Mouse (Mus musculus) mammary gland, adult 2 months (tissue): Measurements from ENCODE around the gene Mrpl55. TPM values are rescaled to one million over a fixed set of nuclear protein-coding genes. Genes with fewer than 3 reads are reported as not detected.

Experiments used
- polyA plus RNA-seq: library from polyadenylated mRNA; depleted of rRNA; stranded (reverse); fragments of >200 nt; gene quantifications from 2 replicates; pipeline ENCODE4 v1.2.3, GENCODE M21; 2012; ENCODE audit warnings: low replicate concordance; rRNA removed

Gene Mrpl55
- polyA plus RNA-seq = 50.8 and 54.3 TPM in 2 replicates

DNA sequence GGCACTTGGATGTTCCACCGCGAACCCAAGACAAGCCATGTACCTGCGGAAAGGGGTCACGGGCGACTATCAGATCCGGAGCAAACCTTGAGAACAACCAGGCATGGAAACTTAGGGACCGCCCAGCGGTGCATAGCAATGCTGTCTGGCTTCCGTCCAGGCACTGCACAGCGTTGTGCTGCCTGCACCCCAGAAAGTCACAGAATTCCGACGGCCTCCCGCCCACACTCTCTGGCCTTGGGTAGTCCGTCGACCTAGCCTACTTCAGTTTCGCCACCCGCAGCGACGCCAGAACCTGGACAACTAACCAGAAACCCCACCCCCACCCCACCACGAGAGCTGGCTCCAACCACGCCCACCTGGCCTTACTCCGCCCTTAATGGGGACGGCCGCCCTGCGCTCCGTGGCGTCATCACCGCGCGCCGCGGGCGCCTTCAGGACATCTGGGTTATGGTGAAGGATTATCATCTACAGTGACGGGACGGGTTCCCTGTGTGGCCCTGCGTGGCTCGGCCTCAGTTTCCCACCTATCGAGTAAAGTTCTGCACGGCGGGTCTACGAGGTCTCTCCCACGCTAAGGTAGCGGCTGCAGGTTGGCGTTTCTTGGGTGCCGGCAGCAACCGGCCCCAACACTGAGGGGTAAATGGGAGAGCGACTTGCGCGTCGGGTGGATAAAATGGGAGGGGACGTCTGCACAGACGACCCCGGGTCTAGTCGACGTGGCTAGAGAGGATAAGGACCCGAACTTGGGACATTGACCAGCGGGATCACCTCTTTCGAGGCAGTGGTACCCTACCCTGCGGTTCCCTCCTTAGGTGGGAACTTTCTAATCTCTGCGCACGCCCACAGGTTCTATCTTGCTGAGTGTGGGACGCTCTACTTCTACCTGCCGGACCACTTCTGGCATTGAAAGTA lies at the start of gene Mrpl55:
Gene Mrpl55 (plus strand): TSS at position 406 of the 915 bp plus-strand sequence.

DNA sequence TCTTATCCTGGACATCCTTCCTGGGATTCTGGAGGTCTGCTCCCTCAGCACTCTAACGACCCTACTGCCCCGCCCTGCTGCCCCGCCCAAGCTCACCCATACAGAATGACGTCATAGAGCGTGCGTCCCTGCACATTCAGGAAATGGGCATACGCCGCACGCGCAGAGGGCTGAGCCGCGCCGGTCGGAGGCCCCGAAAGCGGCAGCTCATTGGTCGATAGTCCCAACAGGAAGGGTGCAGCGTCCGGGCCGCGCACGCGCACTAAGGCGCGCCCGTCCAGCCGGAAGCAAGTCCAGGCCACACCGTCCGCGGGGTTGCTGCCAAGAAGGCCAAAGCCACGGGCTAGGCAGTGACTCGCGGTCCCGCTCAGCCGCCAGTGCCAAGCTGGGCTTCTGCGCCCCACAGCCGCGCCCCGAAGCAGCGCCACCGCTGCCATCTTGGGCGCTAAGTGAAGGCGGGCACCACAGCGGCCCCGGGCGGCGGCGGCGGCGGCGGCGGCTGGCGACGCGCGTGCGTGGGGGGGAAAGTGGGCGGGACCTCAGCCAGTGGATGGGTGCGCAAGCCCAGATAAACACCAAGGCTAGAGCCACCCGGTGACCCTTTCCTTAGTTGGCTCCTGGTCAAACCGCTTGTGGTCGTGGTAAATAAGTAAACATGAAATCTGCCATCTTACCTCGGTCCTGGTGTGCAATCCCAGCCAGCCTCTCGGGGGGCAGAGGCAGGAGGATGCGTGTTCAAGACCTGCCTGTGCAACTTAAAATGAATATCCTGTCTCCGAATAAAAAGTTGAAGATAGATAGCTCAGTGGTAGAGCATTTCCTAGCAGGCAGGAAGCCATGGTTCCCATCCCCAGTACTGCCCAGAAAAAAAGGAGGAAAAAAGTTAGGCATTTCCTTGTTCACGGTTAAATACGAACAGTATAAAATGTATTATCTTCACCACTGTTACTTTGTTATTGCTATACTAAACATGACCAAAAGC lies 38.7 kb upstream of the Mrpl55 start, which contains the start of gene Iba57:
Gene Iba57 (minus strand): TSS at position 485 of the 982 bp plus-strand sequence.

DNA sequence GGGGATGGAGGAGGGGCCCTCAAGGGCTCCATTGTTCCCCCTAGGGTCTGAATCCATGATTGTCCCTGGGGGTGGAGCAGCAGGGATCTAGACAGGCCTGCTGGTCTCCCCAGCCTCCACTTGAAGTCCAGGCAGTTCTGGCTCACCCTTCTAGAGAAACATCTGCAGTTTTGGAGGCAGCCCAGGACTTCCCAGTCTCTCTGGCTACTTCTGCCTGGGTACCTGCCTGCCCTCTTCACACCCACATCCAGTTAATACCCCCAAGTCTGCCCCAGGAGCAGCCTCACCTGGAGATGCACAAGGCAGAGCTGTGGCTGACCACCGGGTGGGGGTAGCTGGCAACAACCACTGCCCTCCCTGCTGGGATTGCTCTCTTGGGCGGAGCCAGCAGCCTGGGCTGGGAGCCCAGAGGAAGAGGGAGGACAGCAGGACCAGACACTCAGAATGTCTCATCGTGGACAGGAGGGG lies 19.4 kb upstream of the Mrpl55 start, which contains the start of gene Gjc2:
Gene Gjc2 (minus strand): TSS at position 350 of the 468 bp plus-strand sequence.

DNA sequence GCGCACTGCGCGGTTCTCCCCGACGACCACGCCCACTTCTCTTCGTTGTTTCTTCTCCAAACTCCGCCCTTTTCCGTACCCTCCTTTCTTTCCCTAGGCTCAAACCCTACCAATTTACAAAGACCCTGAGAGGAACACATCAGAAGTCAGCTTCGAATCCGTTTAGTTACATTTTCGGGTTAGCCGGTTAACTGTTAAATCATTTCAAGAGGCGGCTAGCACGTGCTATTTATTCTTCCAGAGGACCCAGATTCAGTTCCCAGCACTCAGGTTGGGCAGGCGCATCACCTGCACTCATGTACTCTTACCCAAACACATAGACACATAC lies 10.3 kb upstream of the Mrpl55 start, which contains the start of gene Guk1:
Gene Guk1 (minus strand): TSS at position 154 of the 328 bp plus-strand sequence.

DNA sequence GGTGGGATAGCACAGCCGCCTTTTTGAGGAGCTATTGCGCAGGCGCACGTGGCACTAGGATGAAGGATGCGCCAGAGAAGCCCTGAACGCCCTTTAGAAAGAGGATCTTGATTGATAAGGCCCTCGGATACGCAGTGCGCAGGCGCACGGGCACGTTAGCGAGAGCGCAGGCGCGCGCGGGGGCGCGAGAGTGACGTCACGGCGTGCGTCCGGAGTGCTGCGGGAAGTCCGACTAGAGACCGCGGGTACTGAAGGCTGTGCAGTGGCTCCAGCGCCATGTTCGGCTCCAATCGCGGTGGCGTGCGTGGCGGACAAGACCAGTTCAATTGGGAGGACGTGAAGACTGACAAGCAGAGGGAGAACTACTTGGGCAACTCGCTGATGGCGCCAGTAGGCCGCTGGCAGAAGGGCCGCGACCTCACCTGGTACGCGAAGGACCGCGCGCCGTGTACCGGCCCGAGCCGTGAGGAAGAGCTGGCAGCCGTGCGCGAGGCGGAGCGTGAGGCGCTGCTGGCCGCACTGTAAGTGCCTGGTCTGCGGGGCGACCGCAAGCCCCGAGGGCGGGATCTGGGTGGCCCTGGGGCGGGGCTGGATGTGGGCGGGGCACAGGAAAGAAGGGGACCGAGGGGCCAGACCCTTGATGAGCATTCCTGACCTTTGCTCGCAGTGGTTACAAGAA lies 6.0 kb downstream of the Mrpl55 start, which contains the start of gene 2310033P09Rik:
Gene 2310033P09Rik (plus strand): TSS at position 169 of the 679 bp plus-strand sequence.

DNA sequence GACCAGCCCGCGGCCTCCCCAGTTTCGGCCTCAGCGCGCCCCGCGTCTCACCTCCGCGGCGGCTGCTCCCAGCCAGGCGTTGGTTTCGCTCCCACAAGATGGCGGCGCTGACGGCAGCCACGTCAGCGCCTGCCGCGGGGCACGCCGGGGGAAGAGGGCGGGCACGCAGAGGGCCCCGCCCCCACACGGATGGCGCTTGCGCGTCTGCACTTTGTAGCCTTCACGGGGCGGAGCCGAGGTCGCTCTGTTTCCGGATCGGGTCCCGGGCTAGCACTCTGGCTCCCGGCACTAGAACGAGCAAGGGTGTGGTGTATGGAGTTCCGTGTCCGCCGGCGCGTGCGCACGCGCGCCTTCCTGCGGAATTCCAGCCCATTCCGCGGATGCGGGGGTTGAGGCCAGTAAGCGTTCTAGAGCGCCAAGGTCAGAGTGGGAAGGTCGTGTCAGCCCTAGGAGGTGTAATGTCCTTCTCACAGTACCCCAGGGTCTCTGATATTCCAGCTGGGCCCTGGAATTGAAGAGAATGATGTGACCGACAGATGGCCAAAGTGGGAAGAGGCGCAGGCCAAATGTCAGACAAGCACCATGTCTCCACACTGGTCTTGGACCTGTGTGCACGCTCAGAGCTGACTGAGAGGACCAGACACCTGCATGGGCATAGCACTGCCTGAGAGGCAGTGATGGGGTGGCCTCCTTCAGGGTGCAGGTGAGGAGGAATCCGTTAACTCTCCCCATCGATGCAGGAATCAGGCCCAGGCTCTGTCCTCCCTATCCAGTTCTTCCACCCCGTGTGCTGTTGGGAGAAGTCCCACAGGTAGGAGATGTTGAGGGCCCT lies 26.1 kb downstream of the Mrpl55 start, which contains the start of gene Arf1:
Gene Arf1 (minus strand): TSS at position 149 of the 832 bp plus-strand sequence.

Other genes starting within 250 kb of the Mrpl55 start
- gene Hist3h2a, start 247.8 kb upstream of the Mrpl55 start, polyA plus RNA-seq = 15.2 and 22.0 TPM in 2 replicates
- 0.23 and 0.53 TPM in 2 replicates for gene Trim17, start 247.8 kb upstream of the Mrpl55 start, polyA plus RNA-seq
- gene Trim11, start 224.4 kb upstream of the Mrpl55 start, polyA plus RNA-seq = 25.9 and 52.2 TPM in 2 replicates
- gene Obscn, start 66.1 kb upstream of the Mrpl55 start, polyA plus RNA-seq = 1.3 and 104 TPM in 2 replicates
- 5.2 and 6.4 TPM in 2 replicates for gene Iba57, start 38.7 kb upstream of the Mrpl55 start, polyA plus RNA-seq
- 1.1 and 1.7 TPM in 2 replicates for gene Gjc2, start 19.3 kb upstream of the Mrpl55 start, polyA plus RNA-seq
- gene Guk1, start 10.3 kb upstream of the Mrpl55 start, polyA plus RNA-seq = 67.8 and 99.7 TPM in 2 replicates
- 16.8 and 18.6 TPM in 2 replicates for gene 2310033P09Rik, start 5.8 kb downstream of the Mrpl55 start, polyA plus RNA-seq
- gene Arf1, start 25.8 kb downstream of the Mrpl55 start, polyA plus RNA-seq = 417 and 451 TPM in 2 replicates
- gene Wnt3a, start 88.3 kb downstream of the Mrpl55 start, polyA plus RNA-seq = not detected in 2 replicates
- gene Wnt9a, start 104.4 kb downstream of the Mrpl55 start, polyA plus RNA-seq = 6.2 and 6.4 TPM in 2 replicates
- gene Prss38, start 173.2 kb downstream of the Mrpl55 start, polyA plus RNA-seq = not detected in 2 replicates
- gene Jmjd4, start 247.6 kb downstream of the Mrpl55 start, polyA plus RNA-seq = 5.9 and 6.2 TPM in 2 replicates
- 31.1 and 54.7 TPM in 2 replicates for gene Snap47, start 248.7 kb downstream of the Mrpl55 start, polyA plus RNA-seq